Mouse (Mus musculus): ENCODE measurements around the gene Gm3159. TPM values are rescaled to one million over a fixed set of nuclear protein-coding genes. Genes with fewer than 3 reads are reported as not detected.

Gm3159 gene
- polyA plus RNA-seq (2012; rRNA removed) = not detected in 2 replicates

GRCm38 (mm10) chr14:4397226-4397625 lies at the start of gene Gm3159:
Gene Gm3159 (plus strand): TSS chr14:4397526.

GRCm38 (mm10) chr14:4414965-4415835 lies 17.9 kb downstream of the Gm3159 start, which contains the start of gene Gm3164:
Gene Gm3164 (plus strand): TSS chr14:4415448.

GRCm38 (mm10) chr14:4430692-4431091 lies 33.4 kb downstream of the Gm3159 start, which contains the start of gene Gm3173:
Gene Gm3173 (plus strand): TSS chr14:4430992.

Other genes starting within 250 kb of the Gm3159 start
- not detected in 2 replicates for gene Gm3127, start 232.5 kb upstream of the Gm3159 start, polyA plus RNA-seq (2012; rRNA removed)
- gene Gm2974, start 214.9 kb upstream of the Gm3159 start, polyA plus RNA-seq (2012; rRNA removed) = not detected in 2 replicates
- gene Gm3138, start 147.9 kb upstream of the Gm3159 start, polyA plus RNA-seq (2012; rRNA removed) = not detected in 2 replicates
- gene Gm3149, start 80.2 kb upstream of the Gm3159 start, polyA plus RNA-seq (2012; rRNA removed) = not detected in 2 replicates
- not detected in 2 replicates for gene 2610042L04Rik, start 62.8 kb upstream of the Gm3159 start, polyA plus RNA-seq (2012; rRNA removed)
- 0.08 TPM in 1 of 2 replicates, not detected in the other for gene Gm3164, start 17.9 kb downstream of the Gm3159 start, polyA plus RNA-seq (2012; rRNA removed)
- gene Gm3173, start 33.5 kb downstream of the Gm3159 start, polyA plus RNA-seq (2012; rRNA removed) = not detected in 2 replicates
- not detected in 2 replicates for gene Gm3182, start 84.2 kb downstream of the Gm3159 start, polyA plus RNA-seq (2012; rRNA removed)
- gene Gm3047, start 157.9 kb downstream of the Gm3159 start, polyA plus RNA-seq (2012; rRNA removed) = not detected in 2 replicates
- gene Gm8159, start 234.8 kb downstream of the Gm3159 start, polyA plus RNA-seq (2012; rRNA removed) = not detected in 2 replicates

Data from ovary, adult 2 months (tissue).